Mouse (Mus musculus) CH12.LX (cell line): Measurements from ENCODE around the gene Gtf2ird2. TPM values are rescaled to one million over a fixed set of nuclear protein-coding genes. Genes with fewer than 3 reads are reported as not detected.

ENCODE experiments used
- DNase-seq: peaks from one replicate; pipeline ENCODE4 v3.0.0-alpha.2; 2013; ENCODE audit errors: extremely low read depth
- H3K27ac ChIP-seq: 2 replicates; pipeline ENCODE4 v1.5.1; 2012; ENCODE audit warnings: low read depth, mild to moderate bottlenecking, control low read depth, moderate library complexity; ENCODE audit not compliant: insufficient read depth
- H3K27me3 ChIP-seq: replicated peaks from 2 replicates; pipeline ENCODE3; 2012; ENCODE audit warnings: inconsistent platforms
- H3K36me3 ChIP-seq, 2 experiments: replicated peaks in 1 of 2; 2 replicates each; pipeline versions ENCODE3 to v1.6.1; 2012; ENCODE audit warnings: inconsistent platforms in 1 of 2, low read length in 1 of 2, mild to moderate bottlenecking in 1 of 2, mixed read lengths in 1 of 2, moderate library complexity in 1 of 2; ENCODE audit not compliant: control insufficient read depth in 1 of 2, insufficient read depth in 1 of 2
- H3K4me1 ChIP-seq, 2 experiments: 2 replicates each; pipeline ENCODE4 v1.6.1; 2012; ENCODE audit warnings: inconsistent platforms in 1 of 2, moderate library complexity in 1 of 2; ENCODE audit not compliant: insufficient read depth in 2 of 2, control insufficient read depth in 1 of 2
- H3K4me2 ChIP-seq: 2 replicates; pipeline ENCODE4 v1.6.1; 2012; ENCODE audit warnings: low read depth, mild to moderate bottlenecking, control low read depth; ENCODE audit not compliant: poor library complexity, insufficient read depth, severe bottlenecking
- H3K4me3 ChIP-seq, 3 experiments: fragments of 150-350 bp in 1 of 3; sonication (generic) in 1 of 3; replicated peaks in 1 of 3; 2 replicates each; pipeline versions ENCODE3 to v1.5.1; 2011 to 2012; ENCODE audit warnings: low read depth in 2 of 3, low read length in 2 of 3, mild to moderate bottlenecking in 2 of 3, moderate library complexity in 2 of 3, control low read depth in 1 of 3, improper control_type of control experiment in 1 of 3, inconsistent platforms in 1 of 3, mixed read lengths in 1 of 3; ENCODE audit not compliant: poor library complexity in 1 of 3
- H3K79me2 ChIP-seq: replicated peaks from 2 replicates; pipeline ENCODE4 v1.6.1; 2012; ENCODE audit warnings: mild to moderate bottlenecking, moderate library complexity; ENCODE audit not compliant: control insufficient read depth, poor library complexity, insufficient read depth, severe bottlenecking; ENCODE audit errors: extremely low read depth
- H3K9ac ChIP-seq: 2 replicates; pipeline ENCODE4 v1.6.1; 2012; ENCODE audit warnings: low read depth, mild to moderate bottlenecking, control low read depth, moderate library complexity; ENCODE audit not compliant: insufficient read depth
- H3K9me3 ChIP-seq: replicated peaks from 2 replicates; pipeline ENCODE3; 2012; ENCODE audit warnings: low read length, inconsistent platforms, mixed read lengths
- BHLHE40 ChIP-seq: IDR thresholded peaks from 2 replicates; pipeline ENCODE4 v1.6.1; 2011; ENCODE audit warnings: mild to moderate bottlenecking, low read depth, low read length, improper control_type of control experiment
- CHD2 ChIP-seq: IDR thresholded peaks from 2 replicates; pipeline ENCODE4 v1.6.1; 2011; ENCODE audit warnings: low read length, improper control_type of control experiment
- E2F4 ChIP-seq: IDR thresholded peaks from 2 replicates; pipeline ENCODE4 v1.6.1; 2011; ENCODE audit warnings: low read depth, low read length, improper control_type of control experiment; ENCODE audit not compliant: insufficient replicate concordance
- ELF1 ChIP-seq: IDR thresholded peaks from 2 replicates; pipeline ENCODE4 v1.6.1; 2014; ENCODE audit warnings: low read depth, mild to moderate bottlenecking, inconsistent platforms, low read length, improper control_type of control experiment
- ETS1 ChIP-seq: conservative IDR thresholded peaks from 2 replicates; pipeline ENCODE4 v1.6.1; 2012; ENCODE audit warnings: low read depth, mild to moderate bottlenecking, inconsistent platforms, low read length, improper control_type of control experiment, moderate library complexity
- GABPA ChIP-seq: IDR thresholded peaks from 2 replicates; pipeline ENCODE4 v1.6.1; 2012; ENCODE audit warnings: low read depth, low read length, improper control_type of control experiment, inconsistent platforms; ENCODE audit not compliant: insufficient replicate concordance
- HCFC1 ChIP-seq: IDR thresholded peaks from 2 replicates; pipeline ENCODE4 v1.6.1; 2012; ENCODE audit warnings: low read depth, mild to moderate bottlenecking, inconsistent platforms, low read length, improper control_type of control experiment
- IRF4 ChIP-seq: IDR thresholded peaks from 2 replicates; pipeline ENCODE4 v1.6.1; 2014; ENCODE audit warnings: low read depth, mild to moderate bottlenecking, inconsistent platforms, low read length, improper control_type of control experiment
- JUN ChIP-seq: IDR thresholded peaks from 2 replicates; pipeline ENCODE4 v1.6.1; 2011; ENCODE audit warnings: low read depth, mild to moderate bottlenecking, low read length, improper control_type of control experiment, moderate library complexity; ENCODE audit not compliant: insufficient read depth
- JUND ChIP-seq: conservative IDR thresholded peaks from 2 replicates; pipeline ENCODE4 v1.6.1; 2011; ENCODE audit warnings: low read depth, low read length, improper control_type of control experiment
- MAFK ChIP-seq: IDR thresholded peaks from 2 replicates; pipeline ENCODE4 v1.6.1; 2011; ENCODE audit warnings: low read length, improper control_type of control experiment; ENCODE audit not compliant: insufficient replicate concordance
- MAX ChIP-seq: IDR thresholded peaks from 2 replicates; pipeline ENCODE4 v1.6.1; 2011; ENCODE audit warnings: low read length, improper control_type of control experiment
- MAZ ChIP-seq: IDR thresholded peaks from 2 replicates; pipeline ENCODE4 v1.6.1; 2012; ENCODE audit warnings: low read depth, mild to moderate bottlenecking, inconsistent platforms, low read length, improper control_type of control experiment, moderate library complexity
- MEF2A ChIP-seq: IDR thresholded peaks from 2 replicates; pipeline ENCODE4 v1.6.1; 2014; ENCODE audit warnings: low read depth, mild to moderate bottlenecking, inconsistent platforms, low read length, improper control_type of control experiment, borderline replicate concordance
- MXI1 ChIP-seq: IDR thresholded peaks from 2 replicates; pipeline ENCODE4 v1.6.1; 2011; ENCODE audit warnings: mild to moderate bottlenecking, low read depth, low read length, improper control_type of control experiment
- NELFE ChIP-seq: IDR thresholded peaks from 2 replicates; pipeline ENCODE4 v1.6.1; 2011; ENCODE audit warnings: low read depth, low read length, improper control_type of control experiment
- POLR2AphosphoS2 ChIP-seq: IDR thresholded peaks from 2 replicates; pipeline ENCODE4 v1.6.1; 2011; ENCODE audit warnings: low read depth, low read length, improper control_type of control experiment
- SMC3 ChIP-seq: IDR thresholded peaks from 2 replicates; pipeline ENCODE4 v1.6.1; 2011; ENCODE audit warnings: low read depth, low read length, improper control_type of control experiment
- TCF12 ChIP-seq: IDR thresholded peaks from 2 replicates; pipeline ENCODE4 v1.6.1; 2014; ENCODE audit warnings: low read depth, mild to moderate bottlenecking, inconsistent platforms, low read length, improper control_type of control experiment
- UBTF ChIP-seq: IDR thresholded peaks from 2 replicates; pipeline ENCODE4 v1.6.1; 2012; ENCODE audit warnings: low read depth, mild to moderate bottlenecking, inconsistent platforms, low read length, improper control_type of control experiment, moderate library complexity
- USF2 ChIP-seq: conservative IDR thresholded peaks from 2 replicates; pipeline ENCODE4 v1.6.1; 2011; ENCODE audit warnings: low read depth, low read length, improper control_type of control experiment
- ZC3H11A ChIP-seq: IDR thresholded peaks from 2 replicates; pipeline ENCODE4 v1.6.1; 2012; ENCODE audit warnings: low read depth, mild to moderate bottlenecking, inconsistent platforms, low read length, improper control_type of control experiment
- ZMIZ1 ChIP-seq: IDR thresholded peaks from 2 replicates; pipeline ENCODE4 v1.6.1; 2012; ENCODE audit warnings: low read depth, mild to moderate bottlenecking, inconsistent platforms, low read length, improper control_type of control experiment
- ZNF384 ChIP-seq: IDR thresholded peaks from 2 replicates; pipeline ENCODE4 v1.6.1; 2012; ENCODE audit warnings: low read depth, low read length, improper control_type of control experiment, inconsistent platforms
- dilution Hi-C: fragments of 300-500 bp; cut with MboI; formaldehyde crosslinking; loops from 2 replicates; pipeline ENCODE4 v1.14.3; 2020; ENCODE audit warnings: low sequenced_read_pairs; ENCODE audit not compliant: extremely low pct_unique_long_range_greater_than_20kb, extremely low pct_ligation_motif_present
- in situ Hi-C: fragments of 300-500 bp; cut with MboI; formaldehyde crosslinking; loops from 3 replicates; pipeline ENCODE4 v1.14.3; 2019; ENCODE audit warnings: low sequenced_read_pairs, low pct_ligation_motif_present, low pct_unique_long_range_greater_than_20kb, mixed read lengths
- polyA plus RNA-seq: library from polyadenylated mRNA; unstranded; fragments of >175 nt; gene quantifications from 2 replicates; pipeline ENCODE4 v1.2.1, GENCODE M21; 2012; ENCODE audit warnings: low read depth; ENCODE audit not compliant: insufficient read length
- total RNA-seq, 2 experiments: library from RNA; depleted of rRNA; stranded (reverse); fragments of 300-350 nt in 1 of 2; fragments of >200 nt in 1 of 2; gene quantifications; 2 replicates each; pipeline ENCODE4 v1.2.3; 2012 to 2014

Gtf2ird2 gene
- total and polyA plus RNA-seq, 3 experiments = 1.9 to 9.7 (median 4.7) TPM

DNA sequence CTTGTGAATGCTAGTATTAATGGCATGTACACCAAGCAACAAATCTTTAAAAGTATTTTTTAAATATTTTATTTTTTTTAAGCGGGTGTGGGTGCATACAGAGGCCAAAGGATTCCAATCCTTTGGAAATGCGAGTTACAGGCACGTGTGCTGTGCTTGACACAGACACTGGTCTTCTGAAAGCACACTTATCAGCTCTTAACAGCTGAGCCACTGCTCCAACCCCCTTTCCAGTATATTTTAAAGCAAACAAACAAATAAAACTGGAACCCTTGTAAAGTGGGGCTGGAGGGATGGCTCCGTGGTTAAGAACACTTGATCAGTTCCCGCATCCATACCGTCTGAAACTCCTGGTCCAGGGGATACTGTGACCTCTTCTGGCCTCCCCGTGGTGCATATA is 657 bp upstream of the Gtf2ird2 start:
- dilution Hi-C loops = no loop called here

DNA sequence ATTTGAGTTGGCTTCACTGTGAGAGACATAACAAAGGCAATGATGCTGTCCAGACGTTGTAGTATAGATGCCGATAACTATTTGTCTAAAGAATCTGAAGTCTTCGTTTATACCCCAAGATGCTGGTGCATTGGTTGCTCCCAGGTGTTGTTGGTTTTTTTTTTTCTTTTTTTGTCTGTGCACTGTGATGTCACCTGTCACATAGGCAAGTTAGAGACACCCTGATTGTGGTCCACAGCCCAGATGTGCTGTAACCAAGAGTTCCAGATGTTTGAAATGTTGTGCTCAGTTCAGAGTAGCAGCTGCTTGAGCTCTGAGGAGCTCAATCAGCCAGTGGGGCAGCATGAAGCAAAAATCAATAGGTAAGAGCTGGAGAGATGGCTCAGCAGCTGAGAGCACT is 2.2 kb downstream of the Gtf2ird2 start:
- Histone ChIP-seq H3K9ac (no peak overlapping the region), H3K27me3 (no peaks in the 10 kb centered on the region), H3K79me2 (no peaks in the 10 kb centered on the region), H3K9me3 (peaks cover 6% of the 10 kb centered on the region), H3K27ac (no peak overlapping the region), H3K36me3 (peaks cover 0 to 1% of the 10 kb centered on the region in 2 experiments), H3K4me2 (no peak overlapping the region), H3K4me1 (peaks cover 2 to 34% of the 10 kb centered on the region in 2 experiments; a peak in 3 of 4 replicates), H3K4me3 (no peak overlapping the region)
- no peak for TF ChIP-seq GABPA
- TF ChIP-seq POLR2AphosphoS2 = no peak
- no peak for TF ChIP-seq MXI1
- TF ChIP-seq BHLHE40 = no peak
- TF ChIP-seq ZC3H11A = no peak
- peak; percentile 57 for TF ChIP-seq ZNF384
- no peak for TF ChIP-seq MAX
- TF ChIP-seq TCF12 = 0 out of 2 replicates have a peak, but pooled peaks have one; percentile 24
- peak; percentile 32 for DNase-seq
- in situ Hi-C loops (no loop called here), dilution Hi-C loops (no loop called here)

More for the DNA sequence above, 657 bp upstream of the Gtf2ird2 start:
- Histone ChIP-seq H3K27me3 (no peaks in the 10 kb centered on the region), H3K4me2 (peak overlapping the region; percentile 74), H3K4me3 (peak overlapping the region; percentile 49 to 79 (median 66)), H3K9ac (peak overlapping the region; percentile 94; the same call in 1 of the 2 replicates), H3K79me2 (no peaks in the 10 kb centered on the region), H3K27ac (peak overlapping the region; percentile 33; the same call in 1 of the 2 replicates), H3K4me1 (peaks cover 2 to 33% of the 10 kb centered on the region in 2 experiments; a peak in 3 of 4 replicates), H3K9me3 (peaks cover 6% of the 10 kb centered on the region), H3K36me3 (peaks cover 0 to 1% of the 10 kb centered on the region in 2 experiments)
- in situ Hi-C loops = loop anchor here (5.0 kb wide), 2 partner anchors 159 to 309 kb away; no protein-coding TSS in a partner anchor
- TF ChIP-seq BHLHE40 (peak; percentile 30), ETS1 (no peak)
- DNase-seq = peak; percentile 31

DNA sequence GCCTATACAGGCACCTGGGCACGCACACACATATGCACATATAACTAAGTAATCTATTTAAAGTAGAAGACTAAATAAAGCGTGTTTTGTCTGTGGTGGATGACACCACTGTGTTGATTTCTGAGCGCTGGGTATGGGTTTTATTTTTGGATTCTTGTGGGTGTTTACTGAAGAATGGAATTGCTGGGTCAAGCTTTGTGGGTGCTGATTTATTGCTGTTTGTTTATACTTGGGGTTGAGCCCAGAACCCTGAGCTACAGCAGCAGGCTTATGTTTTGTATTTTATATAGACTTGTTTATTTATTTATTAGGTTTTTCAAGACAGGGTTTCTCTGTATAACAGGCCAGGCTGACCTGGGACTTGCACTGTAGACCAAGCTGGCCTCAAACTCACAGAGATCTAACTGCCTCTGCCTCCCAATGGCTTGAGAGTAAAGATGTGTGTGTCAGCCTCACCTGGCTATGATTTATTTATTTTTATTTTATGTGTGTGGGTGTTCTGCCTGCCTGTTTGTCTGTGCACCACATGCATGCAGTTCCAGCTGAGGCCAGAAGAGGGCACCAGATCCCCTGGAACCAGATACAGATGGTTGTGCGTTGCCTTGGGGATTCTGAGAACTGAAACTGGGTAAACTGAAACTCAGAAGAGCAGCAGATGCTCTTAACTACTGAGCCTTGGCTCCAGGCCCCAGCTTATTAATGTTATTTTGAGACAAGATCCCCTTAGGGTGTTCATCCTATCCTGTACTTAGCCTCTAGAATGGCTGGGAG is 3.3 kb downstream of the Gtf2ird2 start:
- Histone ChIP-seq H3K27ac (no peak overlapping the region), H3K36me3 (peaks cover 0 to 8% of the 10 kb centered on the region in 2 experiments), H3K4me2 (no peak overlapping the region), H3K4me3 (no peak overlapping the region), H3K9ac (no peak overlapping the region), H3K9me3 (peaks cover 6% of the 10 kb centered on the region), H3K79me2 (no peaks in the 10 kb centered on the region), H3K27me3 (no peaks in the 10 kb centered on the region), H3K4me1 (peaks cover 1 to 31% of the 10 kb centered on the region in 2 experiments; a peak in 3 of 4 replicates)
- dilution Hi-C loops = no loop called here
- in situ Hi-C loops = no loop called here
- peak; percentile 81 for DNase-seq
- TF ChIP-seq HCFC1 (no peak), NELFE (no peak), MAFK (no peak), JUN (no peak), MEF2A (peak; percentile 11; the same call in 1 of the 2 replicates), BHLHE40 (peak; percentile 20; the same call in 1 of the 2 replicates), E2F4 (no peak), MAZ (no peak), UBTF (no peak), JUND (no peak), MAX (no peak), IRF4 (peak; percentile 83), ZMIZ1 (no peak), ELF1 (no peak), CHD2 (no peak), USF2 (no peak), SMC3 (peak; percentile 84)
